ENCODE assay signal across 8 mouse cellular contexts in the genomic region with DNA sequence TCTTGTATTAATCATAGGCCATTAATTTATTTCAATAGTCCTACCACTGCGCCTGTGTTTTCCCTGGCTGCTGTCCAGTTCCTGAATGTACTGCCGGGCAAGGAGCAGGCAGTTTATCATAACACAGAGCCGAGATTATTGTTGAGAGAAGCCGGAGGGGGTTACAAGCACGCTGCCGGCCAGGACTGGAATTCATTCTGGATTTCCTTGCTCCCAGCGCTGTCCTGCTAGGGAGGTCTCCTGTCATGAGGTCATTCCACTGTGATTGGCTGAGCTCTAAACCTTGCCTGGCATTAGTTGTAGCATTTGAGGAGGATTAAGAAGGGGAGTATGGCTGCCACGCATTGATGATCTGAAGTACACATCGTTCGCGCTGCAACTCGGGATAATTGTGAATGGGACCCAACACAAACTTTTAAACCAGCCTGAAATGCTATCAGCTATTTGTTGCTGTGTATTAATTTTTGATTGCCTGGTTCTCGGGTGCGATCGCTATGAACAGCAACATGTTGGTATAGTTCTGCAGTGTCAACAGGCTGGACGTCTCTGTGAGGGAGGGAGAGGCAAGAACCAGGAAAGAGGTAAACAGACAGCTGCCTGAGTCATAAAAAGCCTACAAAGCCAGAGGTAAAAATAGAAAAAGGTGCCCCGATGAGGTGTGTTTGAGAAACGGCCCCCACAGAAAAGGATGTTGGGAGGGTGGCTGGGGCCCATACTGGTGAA. TPM values are rescaled to one million over a fixed set of nuclear protein-coding genes. Genes with fewer than 3 reads are reported as not detected.
DNase-seq lines count a peak whose midpoint lies in the region; ATAC-seq and TF ChIP-seq lines count a peak whose summit lies in the region.

No protein-coding gene starts in this region.

- peak; percentile 37; the same call in 1 of the 2 replicates for ATAC-seq in intestine, postnatal 0 days
- peak; percentile 79 for ATAC-seq in stomach, embryonic 14.5 days (ENCODE audit: insufficient number of reproducible peaks, insufficient read depth, low FRiP score, low read depth)

- H3K27ac ChIP-seq in intestine, postnatal 0 days (ENCODE audit: low read depth, low read length) = no peak overlapping the region
- H3K27ac ChIP-seq in stomach, embryonic 14.5 days (ENCODE audit: low read length) = peak overlapping the region; percentile 29; the same call in 1 of the 2 replicates

- 0 out of 2 replicates have a peak overlapping the region, but pooled peaks have one; percentile 0 for H3K9ac ChIP-seq in intestine, postnatal 0 days (ENCODE audit: low read depth, low read length)
- no peak overlapping the region for H3K9ac ChIP-seq in stomach, embryonic 14.5 days (replicated peaks; ENCODE audit: low read depth, low read length)

- peak overlapping the region; percentile 27 for H3K4me3 ChIP-seq in intestine, postnatal 0 days (ENCODE audit: low read depth, low read length)
- no peak overlapping the region for H3K4me3 ChIP-seq in stomach, embryonic 14.5 days (ENCODE audit: low read depth, low read length)

- 10% methylated on average over 18 of the region's 18 CpGs for WGBS in intestine, postnatal 0 days
- WGBS in stomach, embryonic 14.5 days = 12% methylated on average over 18 of the region's 18 CpGs

- no peaks in the 10 kb centered on the region for H3K36me3 ChIP-seq in intestine, postnatal 0 days (ENCODE audit: control insufficient read depth, insufficient read depth)
- no peaks in the 10 kb centered on the region for H3K36me3 ChIP-seq in stomach, embryonic 14.5 days (ENCODE audit: control insufficient read depth, insufficient read depth, low read length)

- DNase-seq in cerebellum, postnatal 10 days = peak; percentile 68 to 76
- DNase-seq in cerebellum, adult 9-10 months = no peak
- peak; percentile 22 for DNase-seq in brain, adult 2 months (ENCODE audit: low read depth, low spot score)
- DNase-seq in heart, adult 18-20 months = peak; percentile 49 to 59
- peak; percentile 71 for DNase-seq in lung, postnatal 10 days
- no peak for DNase-seq in natural killer cell, adult 2 months (ENCODE audit: low spot score in 2 of 2)

- 0 out of 2 replicates have a peak, but pooled peaks cover 4% of the 10 kb centered on the region for H3K27me3 ChIP-seq in intestine, postnatal 0 days (replicated peaks; ENCODE audit: control insufficient read depth, insufficient read depth, low read length)
- no peaks in the 10 kb centered on the region for H3K27me3 ChIP-seq in stomach, embryonic 14.5 days (ENCODE audit: control insufficient read depth, insufficient read depth, low read length)

- H3K4me1 ChIP-seq in intestine, postnatal 0 days (replicated peaks; ENCODE audit: control insufficient read depth, insufficient read depth, low read length) = no peaks in the 10 kb centered on the region; the same call in 1 of the 2 replicates
- H3K4me1 ChIP-seq in stomach, embryonic 14.5 days (ENCODE audit: control insufficient read depth, insufficient read depth, low read length) = peaks cover 18% of the 10 kb centered on the region; the same call in 1 of the 2 replicates

- no peak for TF ChIP-seq CTCF in intestine, postnatal 0 days (IDR thresholded peaks at IDR 0.05; ENCODE audit: low read depth)

- peak overlapping the region; percentile 56 for H3K4me2 ChIP-seq in intestine, postnatal 0 days (replicated peaks; ENCODE audit: low read depth)
- H3K4me2 ChIP-seq in stomach, embryonic 14.5 days (replicated peaks; ENCODE audit: low read depth, low read length) = peak overlapping the region; percentile 33

- H3K9me3 ChIP-seq in intestine, postnatal 0 days (ENCODE audit: control insufficient read depth) = 0 out of 2 replicates have a peak, but pooled peaks cover 3% of the 10 kb centered on the region
- H3K9me3 ChIP-seq in stomach, embryonic 14.5 days (ENCODE audit: control insufficient read depth, low read depth, low read length) = no peaks in the 10 kb centered on the region

RNA-seq across cellular contexts. Expression of a gene that starts 42.5 kb away (rescaled TPM):
- not detected for total RNA-seq in heart, adult 18-20 months (2021)
- polyA plus RNA-seq in intestine, postnatal 0 days (2015; fragmentation: Nextera tagmentation; extraction: Ambion mirVana) = 1.9 and 2.4 TPM in 2 replicates
- 1.2 and 1.4 TPM in 2 replicates for polyA plus RNA-seq in stomach, embryonic 14.5 days (2014; fragmentation: Nextera tagmentation; extraction: Ambion mirVana)

Comparison
In these comparisons a context has a peak if more than half of its experiments do, and no peak if none do; other contexts are left out.
1. DNase-seq: peak in cerebellum, postnatal 10 days (2 of 2), brain, adult 2 months (single experiment), heart, adult 18-20 months (2 of 2) and lung, postnatal 10 days (single experiment); none in cerebellum, adult 9-10 months (single experiment) and natural killer cell, adult 2 months (0 of 2).